Mouse (Mus musculus) NIH3T3 (cell line): ENCODE measurements around the gene Gm36028.

ENCODE experiments used
- DNase-seq: peaks from one replicate; pipeline ENCODE4 v3.0.0-alpha.2; 2012; ENCODE audit warnings: low read depth

Gm36028 gene

GRCm38 (mm10) chr16:37861029-37861428 is at the start of gene Gm36028:
Gm36028 (minus strand) TSS chr16:37861146.
- DNase-seq: no peak

- DNase-seq: no peak
Observed at GRCm38 (mm10) chr16:37906456-37906855, 45.5 kb upstream of the Gm36028 start.

- DNase-seq: no peak
Observed at GRCm38 (mm10) chr16:37901318-37901717, 40.4 kb upstream of the Gm36028 start.

GRCm38 (mm10) chr16:37899357-37899756 is 38.4 kb upstream of the Gm36028 start:
- DNase-seq: no peak

GRCm38 (mm10) chr16:37898790-37899189 is 37.8 kb upstream of the Gm36028 start:
- no peak for DNase-seq

- DNase-seq: no peak
Observed at GRCm38 (mm10) chr16:37893942-37894341, 33.0 kb upstream of the Gm36028 start.

GRCm38 (mm10) chr16:37893381-37893780 is 32.4 kb upstream of the Gm36028 start:
- peak; percentile 59 for DNase-seq

- DNase-seq: no peak
Observed at GRCm38 (mm10) chr16:37892667-37893066, 31.7 kb upstream of the Gm36028 start.

GRCm38 (mm10) chr16:37888986-37889385 is 28.0 kb upstream of the Gm36028 start:
- no peak for DNase-seq

- DNase-seq: no peak
Observed at GRCm38 (mm10) chr16:37881168-37881567, 20.2 kb upstream of the Gm36028 start.

GRCm38 (mm10) chr16:37879750-37880419 is 18.9 kb upstream of the Gm36028 start:
- DNase-seq: no peak

GRCm38 (mm10) chr16:37878951-37879505 is 18.1 kb upstream of the Gm36028 start:
- DNase-seq: no peak

GRCm38 (mm10) chr16:37877406-37877805 is 16.5 kb upstream of the Gm36028 start:
- no peak for DNase-seq

GRCm38 (mm10) chr16:37874501-37875235 is 13.7 kb upstream of the Gm36028 start:
- peak; percentile 26 for DNase-seq

GRCm38 (mm10) chr16:37871112-37871715 is 10.3 kb upstream of the Gm36028 start:
- no peak for DNase-seq

GRCm38 (mm10) chr16:37869470-37870231 is 8.7 kb upstream of the Gm36028 start:
- peak; percentile 31 for DNase-seq

- DNase-seq: peak; percentile 50
Observed at GRCm38 (mm10) chr16:37868506-37869469, 7.8 kb upstream of the Gm36028 start.

- DNase-seq: peak; percentile 92
Observed at GRCm38 (mm10) chr16:37867791-37868505, 7.0 kb upstream of the Gm36028 start, which contains the start of gene Lrrc58. Lrrc58 (plus strand) TSS chr16:37868389.

- no peak for DNase-seq
Observed at GRCm38 (mm10) chr16:37865841-37866240, 4.9 kb upstream of the Gm36028 start.

- no peak for DNase-seq
Observed at GRCm38 (mm10) chr16:37863876-37864275, 2.9 kb upstream of the Gm36028 start.
